Mouse (Mus musculus): ENCODE data around the gene Asah2. TPM values are rescaled to one million over a fixed set of nuclear protein-coding genes. Genes with fewer than 3 reads are reported as not detected.
A peak's percentile ranks its signal among the peaks of the same experiment; 100 is the strongest.

Asah2 gene
- total and polyA plus RNA-seq, 2 experiments from 2014 or later = 0.85 to 3.9 TPM

DNA sequence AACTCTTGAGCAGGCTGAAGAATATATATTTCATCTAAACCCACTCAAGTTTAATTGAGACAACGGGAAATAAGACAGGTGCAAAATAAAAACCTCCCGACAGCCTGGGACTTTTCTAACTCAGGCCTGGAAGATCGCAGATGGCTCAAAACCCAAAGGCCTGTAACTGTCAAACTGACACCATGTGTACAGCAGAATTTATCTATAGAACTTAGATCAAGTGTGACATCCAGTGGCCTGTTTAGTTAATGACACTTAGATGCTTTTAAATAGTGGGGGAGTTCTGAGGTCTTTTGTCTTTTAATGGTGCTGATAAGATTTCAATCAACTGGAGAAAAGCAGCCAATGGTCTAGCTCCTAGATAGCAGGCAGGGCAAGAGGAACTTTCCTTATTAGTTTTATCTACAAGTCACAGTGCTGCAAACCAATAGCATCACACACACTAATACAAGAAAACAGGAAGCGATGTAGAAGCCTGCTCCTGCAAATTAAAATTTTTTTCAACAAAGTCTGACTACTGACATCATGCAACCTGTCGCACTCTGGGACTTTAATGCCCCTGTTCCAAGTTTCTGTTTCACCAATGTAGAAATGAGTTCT, 140.0 kb downstream of the Asah2 start:
- ATAC-seq (0 out of 2 replicates have a peak, but pooled peaks have one; percentile 68), DNase-seq (ENCODE audit: low spot score) (peak; percentile 69)
- H3K27ac ChIP-seq = no peak overlapping the region
- no peak overlapping the region for H3K9ac ChIP-seq (replicated peaks; ENCODE audit: low read length)
- no peaks in the 10 kb centered on the region for H3K36me3 ChIP-seq (ENCODE audit: insufficient read depth, low read length)
- WGBS = 65% methylated on average over 5 of the region's 5 CpGs
- no peaks in the 10 kb centered on the region for H3K4me1 ChIP-seq (ENCODE audit: insufficient read depth, low read length)
- TF ChIP-seq CTCF (IDR thresholded peaks at IDR 0.05; ENCODE audit: low read depth) = peak; percentile 57
- no peak overlapping the region for H3K4me2 ChIP-seq (ENCODE audit: low read depth, low read length)
- no peaks in the 10 kb centered on the region for H3K9me3 ChIP-seq (ENCODE audit: low read length)
- no peak overlapping the region for H3K4me3 ChIP-seq (ENCODE audit: low read length)
- H3K27me3 ChIP-seq (ENCODE audit: insufficient read depth, low read length) = no peaks in the 10 kb centered on the region

DNA sequence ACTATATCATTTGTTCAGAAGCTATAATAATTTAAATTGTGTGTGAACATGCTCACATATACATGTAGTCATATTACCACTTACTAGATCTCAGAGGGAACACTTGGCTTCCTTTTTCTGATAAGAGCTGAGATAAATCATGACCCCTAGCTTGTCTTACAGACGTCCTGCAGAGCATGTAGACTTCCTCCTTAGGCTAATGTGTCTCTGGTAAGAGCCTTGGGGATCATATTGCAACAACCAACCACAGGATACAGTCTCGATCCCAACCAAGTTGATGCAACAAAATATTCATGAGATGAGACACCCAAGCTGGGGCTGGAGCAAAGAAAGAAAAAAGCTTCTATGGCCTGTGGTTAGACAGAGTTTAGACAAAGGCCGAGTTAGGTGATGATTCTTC, 144.9 kb downstream of the Asah2 start:
- Histone ChIP-seq H3K36me3 (ENCODE audit: insufficient read depth, low read length) (no peaks in the 10 kb centered on the region), H3K9ac (replicated peaks; ENCODE audit: low read length) (no peak overlapping the region), H3K27ac (no peak overlapping the region), H3K4me1 (ENCODE audit: insufficient read depth, low read length) (no peaks in the 10 kb centered on the region), H3K27me3 (ENCODE audit: insufficient read depth, low read length) (no peaks in the 10 kb centered on the region), H3K4me3 (ENCODE audit: low read length) (no peak overlapping the region), H3K4me2 (ENCODE audit: low read depth, low read length) (no peak overlapping the region), H3K9me3 (ENCODE audit: low read length) (no peaks in the 10 kb centered on the region)
- ATAC-seq (no peak), DNase-seq (ENCODE audit: low spot score) (no peak)
- 66% methylated on average over 3 of the region's 3 CpGs for WGBS
- no peak for TF ChIP-seq CTCF (IDR thresholded peaks at IDR 0.05; ENCODE audit: low read depth)

DNA sequence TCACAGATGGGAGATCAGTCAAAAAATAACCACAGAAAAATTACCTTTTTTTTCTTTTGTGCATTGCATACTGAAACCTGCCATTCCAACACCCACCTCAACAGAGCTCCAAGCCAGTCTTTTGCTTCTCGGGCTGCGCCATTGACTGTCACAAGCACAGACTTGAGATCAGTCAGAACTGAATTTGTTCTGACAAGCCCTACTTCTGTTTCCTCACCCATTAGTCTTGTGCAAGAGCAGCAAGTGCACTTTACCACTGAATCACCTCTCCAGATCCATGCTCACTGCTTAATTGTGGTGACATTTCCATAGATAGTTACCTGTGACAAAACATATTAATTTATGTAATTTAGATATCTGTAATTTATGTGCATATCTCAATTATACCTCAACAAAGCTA, 147.6 kb downstream of the Asah2 start:
- H3K27ac ChIP-seq = no peak overlapping the region
- 92% methylated on average over 2 of the region's 2 CpGs for WGBS
- H3K27me3 ChIP-seq (ENCODE audit: insufficient read depth, low read length) = no peaks in the 10 kb centered on the region
- TF ChIP-seq CTCF (IDR thresholded peaks at IDR 0.05; ENCODE audit: low read depth) = no peak
- ATAC-seq (no peak), DNase-seq (ENCODE audit: low spot score) (no peak)
- H3K9ac ChIP-seq (replicated peaks; ENCODE audit: low read length) = no peak overlapping the region
- H3K4me3 ChIP-seq (ENCODE audit: low read length) = no peak overlapping the region
- H3K9me3 ChIP-seq (ENCODE audit: low read length) = no peaks in the 10 kb centered on the region
- no peak overlapping the region for H3K4me2 ChIP-seq (ENCODE audit: low read depth, low read length)
- no peaks in the 10 kb centered on the region for H3K36me3 ChIP-seq (ENCODE audit: insufficient read depth, low read length)
- H3K4me1 ChIP-seq (ENCODE audit: insufficient read depth, low read length) = no peaks in the 10 kb centered on the region

DNA sequence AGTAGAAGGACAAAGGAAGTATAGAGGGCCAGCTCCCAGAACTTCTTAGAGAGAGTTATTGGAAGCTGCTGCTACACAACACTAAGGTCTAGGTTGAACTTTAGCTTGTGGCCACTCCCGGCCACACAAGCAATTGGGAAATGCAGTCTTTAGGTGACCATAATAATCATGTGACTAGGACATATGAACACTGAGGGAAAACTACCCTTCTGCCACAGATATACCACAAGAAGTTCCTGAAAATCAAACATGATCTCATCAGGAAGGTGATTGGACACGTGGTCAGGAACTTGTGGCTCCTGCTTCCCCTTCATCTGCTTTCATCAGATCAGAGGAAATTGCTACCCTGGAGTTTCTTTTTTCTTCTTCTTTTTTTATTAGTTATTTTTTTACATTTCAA, 151.7 kb downstream of the Asah2 start:
- no peak for DNase-seq (ENCODE audit: low spot score)

DNA sequence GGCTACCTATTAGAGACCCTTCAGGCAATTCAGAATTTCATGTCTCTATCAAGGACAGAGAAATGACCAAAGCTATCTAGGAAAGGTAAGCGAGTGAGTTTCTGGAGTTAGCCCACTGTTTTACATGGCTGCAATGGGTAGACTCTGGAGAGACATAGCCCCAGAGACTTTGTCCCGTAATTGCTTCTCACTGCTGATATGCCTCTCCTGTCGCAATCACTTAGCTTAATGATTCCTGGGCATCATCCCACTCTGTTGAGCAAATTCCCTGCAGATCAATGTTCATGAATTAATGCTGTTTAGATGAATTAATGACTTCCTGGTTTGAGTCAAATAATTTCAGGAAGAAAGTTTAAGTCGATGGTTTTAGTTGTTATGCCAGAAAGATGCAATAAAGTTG, 153.3 kb downstream of the Asah2 start:
- no peak overlapping the region for H3K4me2 ChIP-seq (ENCODE audit: low read depth, low read length)
- H3K4me1 ChIP-seq (ENCODE audit: insufficient read depth, low read length) = no peaks in the 10 kb centered on the region
- H3K9ac ChIP-seq (replicated peaks; ENCODE audit: low read length) = no peak overlapping the region
- 85% methylated on average over 4 of the region's 4 CpGs for WGBS
- H3K36me3 ChIP-seq (ENCODE audit: insufficient read depth, low read length) = no peaks in the 10 kb centered on the region
- H3K27me3 ChIP-seq (ENCODE audit: insufficient read depth, low read length) = no peaks in the 10 kb centered on the region
- ATAC-seq (no peak), DNase-seq (ENCODE audit: low spot score) (no peak)
- H3K9me3 ChIP-seq (ENCODE audit: low read length) = no peaks in the 10 kb centered on the region
- no peak for TF ChIP-seq CTCF (IDR thresholded peaks at IDR 0.05; ENCODE audit: low read depth)
- H3K27ac ChIP-seq = no peak overlapping the region
- no peak overlapping the region for H3K4me3 ChIP-seq (ENCODE audit: low read length)

More for the DNA sequence above, 151.7 kb downstream of the Asah2 start:
- H3K4me1 ChIP-seq (ENCODE audit: insufficient read depth, low read length) = no peaks in the 10 kb centered on the region
- no peak for TF ChIP-seq CTCF (IDR thresholded peaks at IDR 0.05; ENCODE audit: low read depth)
- no peak overlapping the region for H3K4me3 ChIP-seq (ENCODE audit: low read length)
- WGBS = 84% methylated on average over 2 of the region's 2 CpGs
- no peak overlapping the region for H3K27ac ChIP-seq
- no peaks in the 10 kb centered on the region for H3K9me3 ChIP-seq (ENCODE audit: low read length)
- H3K36me3 ChIP-seq (ENCODE audit: insufficient read depth, low read length) = no peaks in the 10 kb centered on the region
- ATAC-seq = no peak
- H3K9ac ChIP-seq (replicated peaks; ENCODE audit: low read length) = no peak overlapping the region
- no peaks in the 10 kb centered on the region for H3K27me3 ChIP-seq (ENCODE audit: insufficient read depth, low read length)
- H3K4me2 ChIP-seq (ENCODE audit: low read depth, low read length) = no peak overlapping the region

DNA sequence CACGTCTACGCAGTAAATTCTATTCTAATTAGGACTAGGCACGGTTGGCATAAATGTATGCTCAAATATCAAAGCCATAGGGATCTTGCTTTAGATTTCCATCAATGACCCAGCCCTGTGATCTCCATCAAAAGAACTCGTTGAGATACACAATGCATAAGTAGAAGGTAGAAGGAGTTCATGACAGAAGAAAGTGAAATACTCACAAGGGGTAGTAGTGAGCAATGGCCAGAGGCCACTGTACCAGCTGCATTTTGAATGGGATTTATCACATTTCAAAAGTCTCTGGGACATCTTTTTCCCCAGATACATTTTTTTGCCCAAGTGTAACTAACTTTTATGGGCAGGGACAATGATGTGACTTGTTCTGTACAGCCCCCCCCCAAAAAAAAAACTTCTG, 153.7 kb downstream of the Asah2 start:
- no peak for TF ChIP-seq CTCF (IDR thresholded peaks at IDR 0.05; ENCODE audit: low read depth)
- WGBS = 91% methylated on average over 4 of the region's 4 CpGs
- ATAC-seq = no peak
- Histone ChIP-seq H3K36me3 (ENCODE audit: insufficient read depth, low read length) (no peaks in the 10 kb centered on the region), H3K4me1 (ENCODE audit: insufficient read depth, low read length) (no peaks in the 10 kb centered on the region), H3K27me3 (ENCODE audit: insufficient read depth, low read length) (no peaks in the 10 kb centered on the region), H3K27ac (no peak overlapping the region), H3K9ac (replicated peaks; ENCODE audit: low read length) (no peak overlapping the region), H3K4me3 (ENCODE audit: low read length) (no peak overlapping the region), H3K9me3 (ENCODE audit: low read length) (no peaks in the 10 kb centered on the region), H3K4me2 (ENCODE audit: low read depth, low read length) (no peak overlapping the region)
- DNase-seq (ENCODE audit: low spot score) = no peak

DNA sequence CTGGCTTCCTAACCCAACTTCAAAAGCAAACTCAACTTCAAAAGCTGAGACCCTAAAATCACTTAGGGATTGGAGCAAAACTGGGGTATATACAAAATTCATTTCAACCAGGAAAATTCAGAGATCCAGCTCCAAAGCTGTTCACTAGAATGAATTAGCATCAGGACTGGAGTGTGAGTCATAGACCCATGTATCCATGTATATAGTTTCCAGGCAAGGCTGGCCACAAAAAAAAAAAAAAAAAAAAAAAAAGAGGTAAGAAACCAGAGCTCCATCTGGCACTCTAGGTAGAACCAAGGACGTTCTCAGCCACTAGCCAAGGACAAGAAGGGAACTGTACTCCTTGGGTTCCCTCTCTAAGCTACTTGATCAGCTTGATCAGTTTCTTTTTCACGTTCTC, 154.2 kb downstream of the Asah2 start:
- Histone ChIP-seq H3K9ac (replicated peaks; ENCODE audit: low read length) (no peak overlapping the region), H3K27me3 (ENCODE audit: insufficient read depth, low read length) (no peaks in the 10 kb centered on the region), H3K36me3 (ENCODE audit: insufficient read depth, low read length) (no peaks in the 10 kb centered on the region), H3K27ac (no peak overlapping the region), H3K9me3 (ENCODE audit: low read length) (no peaks in the 10 kb centered on the region), H3K4me1 (ENCODE audit: insufficient read depth, low read length) (no peaks in the 10 kb centered on the region), H3K4me3 (ENCODE audit: low read length) (no peak overlapping the region), H3K4me2 (ENCODE audit: low read depth, low read length) (no peak overlapping the region)
- ATAC-seq = no peak
- no peak for DNase-seq (ENCODE audit: low spot score)
- no peak for TF ChIP-seq CTCF (IDR thresholded peaks at IDR 0.05; ENCODE audit: low read depth)
- WGBS = 84% methylated on average over 2 of the region's 2 CpGs

Data from hindbrain, postnatal 0 days (tissue).